Mouse (Mus musculus) forebrain, embryonic 14.5 days (tissue): ENCODE results near the gene Tbxa2r. TPM values are rescaled to one million over a fixed set of nuclear protein-coding genes. Genes with fewer than 3 reads are reported as not detected.

Experiments
- ATAC-seq: fragments of 200-750 bp; cut with Nextera tagmentation; 2 replicates; pipeline ENCODE4 v1.8.0; 2017; ENCODE audit warnings: mild to moderate bottlenecking, moderate library complexity
- DNase-seq: peaks from one replicate; pipeline ENCODE4 v3.0.0-alpha.2; 2015; ENCODE audit warnings: low spot score
- H3K27ac ChIP-seq: fragments of 300-500 bp; sonication (generic); 2 replicates; pipeline ENCODE4 v1.5.1; 2014; ENCODE audit warnings: low read depth, mild to moderate bottlenecking, control low read depth, low read length, moderate library complexity
- H3K27me3 ChIP-seq: fragments of 300-500 bp; sonication (generic); replicated peaks from 2 replicates; pipeline ENCODE4 v1.6.1; 2014; ENCODE audit warnings: low read length, control low read depth, mixed read lengths; ENCODE audit not compliant: control insufficient read depth, insufficient read depth
- H3K36me3 ChIP-seq: fragments of 300-500 bp; sonication (generic); 2 replicates; pipeline ENCODE4 v1.6.1; 2014; ENCODE audit warnings: low read length, control low read depth; ENCODE audit not compliant: control insufficient read depth, insufficient read depth
- H3K4me1 ChIP-seq: fragments of 300-500 bp; sonication (generic); 2 replicates; pipeline ENCODE4 v1.6.1; 2014; ENCODE audit warnings: antibody characterized with exemption, low read length, control low read depth; ENCODE audit not compliant: control insufficient read depth, insufficient read depth
- H3K4me2 ChIP-seq: fragments of 300-500 bp; sonication (generic); 2 replicates; pipeline ENCODE4 v1.6.1; 2014; ENCODE audit warnings: mild to moderate bottlenecking, control low read depth, low read length
- H3K4me3 ChIP-seq: fragments of 300-500 bp; sonication (generic); 2 replicates; pipeline ENCODE4 v1.5.1; 2014; ENCODE audit warnings: low read depth, low read length, control low read depth
- H3K9ac ChIP-seq: fragments of 300-500 bp; sonication (generic); 2 replicates; pipeline ENCODE4 v1.6.1; 2014; ENCODE audit warnings: mild to moderate bottlenecking, low read length, control low read depth, moderate library complexity
- H3K9me3 ChIP-seq: fragments of 300-500 bp; sonication (generic); replicated peaks from 2 replicates; pipeline ENCODE4 v1.6.1; 2016; ENCODE audit warnings: low read length, control low read depth, mixed read lengths; ENCODE audit not compliant: control insufficient read depth
- WGBS: fragments of 180-500 bp; shearing (Covaris S2); extraction: QIAGEN DNeasy Blood & Tissue Kit; methylation state at CpG from one replicate; pipeline ENCODE4 v1.1.7; 2014; 5-methylcytosine and 5-hydroxymethylcytosine counted together
- polyA plus RNA-seq: library from polyadenylated mRNA; unstranded; fragments of >200 nt; fragmentation: Nextera tagmentation; extraction: Ambion mirVana; gene quantifications from 2 replicates; pipeline ENCODE4 v1.2.1, GENCODE M21; 2014

Tbxa2r gene
- polyA plus RNA-seq, 1 experiment from 2014 or later, result 2.9 TPM

- Histone ChIP-seq H3K9me3 (no peaks in the 10 kb centered on the region), H3K9ac (peak within 1 kb of the TSS; percentile 94), H3K4me1 (peaks cover 18% of the 10 kb centered on the region), H3K4me2 (peak within 1 kb of the TSS; percentile 91), H3K27me3 (no peaks in the 10 kb centered on the region), H3K36me3 (peaks cover 26% of the 10 kb centered on the region), H3K27ac (peak within 1 kb of the TSS; percentile 76), H3K4me3 (peak within 1 kb of the TSS; percentile 78)
- peak; percentile 77 for ATAC-seq
- under 1% methylated on average over 53 of the region's 59 CpGs for WGBS
- no peak for DNase-seq
Observed at GRCm38 (mm10) chr10:81377793-81378552, 49.4 kb downstream of the Tbxa2r start, which contains the start of gene Fzr1. Fzr1 (minus strand) TSS chr10:81378516.

DNA sequence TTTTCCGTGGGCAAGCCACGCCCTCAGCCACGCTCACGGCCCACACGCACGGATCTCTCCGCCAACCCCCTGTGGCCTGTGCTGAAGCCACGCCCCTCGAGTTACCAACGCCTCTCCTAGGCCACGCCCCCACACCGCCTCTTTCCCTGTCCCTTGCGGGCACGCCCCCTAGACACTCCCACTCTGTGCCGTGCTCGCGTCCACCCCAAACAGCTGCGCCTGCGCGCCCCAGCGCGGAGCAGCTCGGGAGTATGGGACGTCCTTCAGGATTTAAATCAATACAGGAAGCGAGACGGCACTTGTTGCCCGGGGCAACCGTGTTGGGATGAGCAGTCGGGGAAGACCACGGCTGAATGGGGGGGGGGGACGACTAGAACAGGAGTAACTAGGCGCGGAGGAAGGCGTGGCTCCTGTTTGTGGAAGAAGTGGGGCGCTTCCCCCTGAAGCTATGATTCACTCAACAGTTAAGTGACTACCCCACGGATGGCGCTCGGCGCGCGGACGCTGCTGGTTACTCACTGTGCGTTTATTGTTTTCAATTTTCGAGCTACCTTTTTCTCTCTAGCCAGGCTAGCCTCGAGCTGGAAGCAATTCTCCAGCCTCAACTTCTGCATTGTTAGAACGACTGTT, 50.1 kb downstream of the Tbxa2r start:
- no peaks in the 10 kb centered on the region for H3K9me3 ChIP-seq
- WGBS, result under 1% methylated on average over 46 of the region's 46 CpGs

GRCm38 (mm10) chr10:81379183-81379553, 50.6 kb downstream of the Tbxa2r start:
- Histone ChIP-seq H3K9me3 (no peaks in the 10 kb centered on the region), H3K27me3 (no peaks in the 10 kb centered on the region), H3K4me2 (peak overlapping the region; percentile 59), H3K27ac (peak overlapping the region; percentile 76), H3K9ac (peak overlapping the region; percentile 59), H3K36me3 (peaks cover 14% of the 10 kb centered on the region), H3K4me1 (peaks cover 18% of the 10 kb centered on the region), H3K4me3 (peak overlapping the region; percentile 78)
- DNase-seq (no peak), ATAC-seq (no peak)
- WGBS, result 59% methylated on average over 3 of the region's 3 CpGs

More for the DNA sequence above, 50.1 kb downstream of the Tbxa2r start:
- H3K4me1 ChIP-seq, result peaks cover 18% of the 10 kb centered on the region
- H3K36me3 ChIP-seq, result peaks cover 19% of the 10 kb centered on the region
- DNase-seq (peak; percentile 100), ATAC-seq (peak; percentile 97)
- H3K9ac ChIP-seq, result peak overlapping the region; percentile 94
- peak overlapping the region; percentile 78 for H3K4me3 ChIP-seq
- H3K27ac ChIP-seq, result peak overlapping the region; percentile 76
- no peaks in the 10 kb centered on the region for H3K27me3 ChIP-seq
- peak overlapping the region; percentile 59 for H3K4me2 ChIP-seq

GRCm38 (mm10) chr10:81379809-81380378, 51.4 kb downstream of the Tbxa2r start:
- Histone ChIP-seq H3K4me3 (no peak overlapping the region), H3K4me1 (peaks cover 18% of the 10 kb centered on the region), H3K27ac (no peak overlapping the region), H3K36me3 (0 out of 2 replicates have a peak, but pooled peaks cover 8% of the 10 kb centered on the region), H3K27me3 (no peaks in the 10 kb centered on the region), H3K9ac (no peak overlapping the region), H3K9me3 (no peaks in the 10 kb centered on the region), H3K4me2 (no peak overlapping the region)
- DNase-seq (no peak), ATAC-seq (no peak)
- WGBS, result 90% methylated on average over 6 of the region's 6 CpGs

GRCm38 (mm10) chr10:81382039-81382438, 53.5 kb downstream of the Tbxa2r start:
- ATAC-seq, result no peak
- Histone ChIP-seq H3K4me2 (no peak overlapping the region), H3K36me3 (peaks cover 13% of the 10 kb centered on the region), H3K27me3 (no peaks in the 10 kb centered on the region), H3K27ac (no peak overlapping the region), H3K4me1 (peaks cover 16% of the 10 kb centered on the region), H3K9me3 (no peaks in the 10 kb centered on the region), H3K9ac (no peak overlapping the region), H3K4me3 (no peak overlapping the region)
- DNase-seq, result no peak
- 90% methylated on average over 5 of the region's 5 CpGs for WGBS

GRCm38 (mm10) chr10:81383802-81384604, 55.5 kb downstream of the Tbxa2r start, which contains the start of the genes Dohh and Gm48551:
Dohh (plus strand) TSS chr10:81384428.
Gm48551 (plus strand) TSS chr10:81384466.
- ATAC-seq (peak; percentile 97), DNase-seq (peak; percentile 100)
- peak within 1 kb of the TSS; percentile 79 for H3K4me2 ChIP-seq
- WGBS, result 7% methylated on average over 52 of the region's 54 CpGs
- H3K4me3 ChIP-seq, result peak within 1 kb of the TSS; percentile 77
- no peaks in the 10 kb centered on the region for H3K27me3 ChIP-seq
- peaks cover 9% of the 10 kb centered on the region for H3K4me1 ChIP-seq
- H3K27ac ChIP-seq, result peak within 1 kb of the TSS; percentile 81
- H3K9me3 ChIP-seq, result no peaks in the 10 kb centered on the region
- H3K9ac ChIP-seq, result peak within 1 kb of the TSS; percentile 77
- peaks cover 33% of the 10 kb centered on the region for H3K36me3 ChIP-seq

DNA sequence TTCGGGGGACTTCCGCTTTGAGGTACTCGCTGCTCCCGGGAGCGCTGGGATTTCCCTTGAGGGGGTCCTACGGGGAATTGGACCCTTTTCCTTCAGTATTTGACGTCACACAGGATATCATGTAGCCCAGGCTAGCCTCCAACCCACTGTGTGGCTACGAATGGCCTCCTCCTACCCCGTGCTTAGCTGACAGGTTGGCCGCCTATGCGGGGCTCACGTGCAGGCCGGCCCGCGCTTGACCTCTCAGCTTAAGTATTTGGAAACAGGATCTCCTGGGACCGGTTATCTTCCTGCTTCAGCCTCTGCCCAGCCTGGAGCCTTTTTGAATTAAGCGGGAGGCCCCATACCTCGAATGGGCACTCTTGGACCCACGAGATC, 56.1 kb downstream of the Tbxa2r start:
- Histone ChIP-seq H3K9me3 (no peaks in the 10 kb centered on the region), H3K27ac (peak overlapping the region; percentile 81), H3K4me2 (peak overlapping the region; percentile 79), H3K36me3 (peaks cover 35% of the 10 kb centered on the region), H3K27me3 (no peaks in the 10 kb centered on the region), H3K4me3 (peak overlapping the region; percentile 77), H3K4me1 (peaks cover 7% of the 10 kb centered on the region), H3K9ac (peak overlapping the region; percentile 77)
- DNase-seq, result no peak
- ATAC-seq, result peak; percentile 24
- WGBS, result 2% methylated on average over 19 of the region's 19 CpGs
